9 mouse cellular contexts compared by ENCODE assay signal in genomic region chr12:70881340-70881739, GRCm38 (mm10). TPM values are rescaled to one million over a fixed set of nuclear protein-coding genes. Genes with fewer than 3 reads are reported as not detected.
DNase-seq lines count a peak whose midpoint lies in the region; ATAC-seq lines count a peak whose summit lies in the region.
"Had no signal": no experiment of that assay in that cellular context is flagged by ENCODE, and none has a peak within 500 bp of the region (broad histone marks: within the 10 kb centered on the region; RNA-seq: fewer than 3 reads in every experiment).

No protein-coding gene starts in this region.

- WGBS in heart, embryonic 11.5 days (ENCODE audit: insufficient replicate concordance): 67% methylated on average over 12 of the region's 12 CpGs
- 91% methylated on average over 12 of the region's 12 CpGs for WGBS in midbrain, embryonic 10.5 days

- no peak overlapping the region for H3K4me2 ChIP-seq in heart, embryonic 11.5 days

- H3K4me3 ChIP-seq in heart, embryonic 11.5 days (ENCODE audit: low read depth, low read length): no peak overlapping the region
- no peak overlapping the region for H3K4me3 ChIP-seq in midbrain, embryonic 10.5 days
- H3K4me3 ChIP-seq: myocyte had no signal

- H3K4me1 ChIP-seq in heart, embryonic 11.5 days (ENCODE audit: control insufficient read depth, insufficient read depth, low read length): no peaks in the 10 kb centered on the region
- no peaks in the 10 kb centered on the region; the same call in 1 of the 2 replicates for H3K4me1 ChIP-seq in midbrain, embryonic 10.5 days

- H3K27me3 ChIP-seq in heart, embryonic 11.5 days (ENCODE audit: control insufficient read depth, insufficient read depth, low read length): no peaks in the 10 kb centered on the region
- peaks cover 6% of the 10 kb centered on the region; the same call in 1 of the 2 replicates for H3K27me3 ChIP-seq in midbrain, embryonic 10.5 days (ENCODE audit: low read depth, poor library complexity, severe bottlenecking)

- peak; percentile 90 to 91 for DNase-seq in heart, adult 18-20 months
- peak; percentile 56 for DNase-seq in adrenal gland, postnatal 10 days
- DNase-seq in gastrocnemius, postnatal 25 days: peak; percentile 52
- DNase-seq in kidney, postnatal 36 days: peak; percentile 37 to 48
- DNase-seq in urinary bladder, postnatal 25 days (ENCODE audit: low spot score): no peak
- no peak for DNase-seq in midbrain, embryonic 10.5 days (ENCODE audit: low spot score)
- no peak for DNase-seq in yolk sac, embryonic 10.5 days (ENCODE audit: low spot score)

- H3K9me3 ChIP-seq in heart, embryonic 11.5 days (replicated peaks; ENCODE audit: control insufficient read depth, low read length): no peaks in the 10 kb centered on the region
- H3K9me3 ChIP-seq in midbrain, embryonic 10.5 days (replicated peaks): no peaks in the 10 kb centered on the region

- ATAC-seq in heart, embryonic 11.5 days (replicated peaks; ENCODE audit: insufficient number of reproducible peaks, low FRiP score, low TSS enrichment): no peak

- no peak overlapping the region for H3K9ac ChIP-seq in heart, embryonic 11.5 days (ENCODE audit: low read depth, low read length)

- H3K36me3 ChIP-seq in heart, embryonic 11.5 days (ENCODE audit: control insufficient read depth, insufficient read depth, low read length): peaks cover 5% of the 10 kb centered on the region
- H3K36me3 ChIP-seq in midbrain, embryonic 10.5 days: peaks cover 53% of the 10 kb centered on the region

- no peak overlapping the region for H3K27ac ChIP-seq in heart, embryonic 11.5 days (ENCODE audit: low read depth, low read length)
- H3K27ac ChIP-seq in midbrain, embryonic 10.5 days (replicated peaks): no peak overlapping the region

RNA-seq across cellular contexts. Expression of gene Frmd6, which starts 56.0 kb away (rescaled TPM):
- total RNA-seq in heart, adult 18-20 months (2021): 10 to 100 TPM; 36.7 to 37.1 TPM
- polyA plus RNA-seq in heart, embryonic 11.5 days (2014; fragmentation: Nextera tagmentation; extraction: Ambion mirVana): 18.7 and 23.6 TPM in 2 replicates
- 10 to 100 TPM; 32.0 to 38.6 TPM for total RNA-seq in adrenal gland, postnatal 10 days (2021)
- total RNA-seq in gastrocnemius, postnatal 25 days (2021): 10 to 100 TPM; 13.6 to 16.1 TPM
- 18.0 and 19.2 TPM in 2 replicates for polyA plus RNA-seq in midbrain, embryonic 10.5 days (2016; fragmentation: Nextera tagmentation; extraction: Ambion mirVana)

RNA-seq across cellular contexts. Expression of gene Actr10, which starts 56.3 kb away (rescaled TPM):
- 100 to 1,000 TPM; 131 to 141 TPM for total RNA-seq in heart, adult 18-20 months (2021)
- 201 and 216 TPM in 2 replicates for polyA plus RNA-seq in heart, embryonic 11.5 days (2014; fragmentation: Nextera tagmentation; extraction: Ambion mirVana)
- total RNA-seq in adrenal gland, postnatal 10 days (2021): 100 to 1,000 TPM; 178 to 189 TPM
- total RNA-seq in gastrocnemius, postnatal 25 days (2021): 10 to 100 TPM; 84.6 to 87.0 TPM
- 225 and 228 TPM in 2 replicates for polyA plus RNA-seq in midbrain, embryonic 10.5 days (2016; fragmentation: Nextera tagmentation; extraction: Ambion mirVana)

Comparison
In these comparisons a context has a peak if more than half of its experiments do, and no peak if none do; other contexts are left out.
1. DNase-seq: peak in heart, adult 18-20 months (2 of 2), adrenal gland, postnatal 10 days (single experiment), gastrocnemius, postnatal 25 days (single experiment) and kidney, postnatal 36 days (2 of 2); none in urinary bladder, postnatal 25 days (single experiment), midbrain, embryonic 10.5 days (single experiment) and yolk sac, embryonic 10.5 days (single experiment).